Mouse (Mus musculus) liver, embryonic 15.5 days (tissue): Measurements from ENCODE around the gene Amotl1. TPM values are rescaled to one million over a fixed set of nuclear protein-coding genes. Genes with fewer than 3 reads are reported as not detected.
"Not testable (repeated sequence)": the region's sequence is repeated elsewhere in the genome, so short reads cannot be mapped to it uniquely, and the experiment has no call there.

ENCODE experiments used
- ATAC-seq: fragments of 200-750 bp; cut with Nextera tagmentation; 2 replicates; pipeline ENCODE4 v1.8.0; 2017; ENCODE audit warnings: moderate number of reproducible peaks, mild to moderate bottlenecking, moderate library complexity; ENCODE audit not compliant: insufficient read depth
- H3K27ac ChIP-seq: fragments of 300-500 bp; sonication (generic); replicated peaks from 2 replicates; pipeline ENCODE4 v1.5.1; 2015; ENCODE audit warnings: mild to moderate bottlenecking, inconsistent platforms
- H3K27me3 ChIP-seq: fragments of 300-500 bp; sonication (generic); 2 replicates; pipeline ENCODE4 v1.6.1; 2015; ENCODE audit warnings: mild to moderate bottlenecking, inconsistent platforms
- H3K36me3 ChIP-seq: fragments of 300-500 bp; sonication (generic); replicated peaks from 2 replicates; pipeline ENCODE4 v1.6.1; 2015; ENCODE audit warnings: moderate library complexity, mild to moderate bottlenecking, inconsistent platforms
- H3K4me1 ChIP-seq: fragments of 300-500 bp; sonication (generic); replicated peaks from 2 replicates; pipeline ENCODE4 v1.6.1; 2015; ENCODE audit warnings: inconsistent platforms
- H3K4me2 ChIP-seq: fragments of 300-500 bp; sonication (generic); 2 replicates; pipeline ENCODE4 v1.6.1; 2015; ENCODE audit warnings: moderate library complexity, mild to moderate bottlenecking, inconsistent platforms
- H3K4me3 ChIP-seq: fragments of 300-500 bp; sonication (generic); replicated peaks from 2 replicates; pipeline ENCODE4 v1.5.1; 2015; ENCODE audit warnings: mild to moderate bottlenecking, inconsistent platforms
- H3K9ac ChIP-seq: fragments of 300-500 bp; sonication (generic); 2 replicates; pipeline ENCODE4 v1.6.1; 2015; ENCODE audit warnings: moderate library complexity, mild to moderate bottlenecking, inconsistent platforms
- H3K9me3 ChIP-seq: fragments of 300-500 bp; sonication (generic); replicated peaks from 2 replicates; pipeline ENCODE4 v1.6.1; 2016; ENCODE audit warnings: inconsistent platforms
- WGBS: fragments of 180-500 bp; shearing (Covaris S2); methylation state at CpG from one replicate; pipeline ENCODE4 v1.1.7; 2015; ENCODE audit warnings: mixed read lengths; ENCODE audit not compliant: insufficient replicate concordance; 5-methylcytosine and 5-hydroxymethylcytosine counted together
- polyA plus RNA-seq: library from polyadenylated mRNA; unstranded; fragments of >200 nt; fragmentation: Nextera tagmentation; extraction: Ambion mirVana; gene quantifications from 2 replicates; pipeline ENCODE4 v1.2.1, GENCODE M21; 2015

Gene Amotl1
- 1.8 and 2.1 TPM in 2 replicates for polyA plus RNA-seq

- 44% methylated on average over 4 of the region's 4 CpGs for WGBS
- no peaks in the 10 kb centered on the region for H3K27me3 ChIP-seq
- no peaks in the 10 kb centered on the region for H3K36me3 ChIP-seq
- H3K4me2 ChIP-seq: no peak within 1 kb of the TSS
- H3K9ac ChIP-seq: no peak within 1 kb of the TSS
- H3K27ac ChIP-seq: no peak within 1 kb of the TSS
- no peak for ATAC-seq
- no peaks in the 10 kb centered on the region for H3K4me1 ChIP-seq
- no peak within 1 kb of the TSS for H3K4me3 ChIP-seq
- H3K9me3 ChIP-seq: no peaks in the 10 kb centered on the region
These were observed at the start of gene Amotl1 for GRCm38 (mm10) chr9:14644956-14645355. Gene Amotl1, minus strand, starts transcription at chr9:14645056.

- no peak for ATAC-seq
These were observed 44.7 kb upstream of the Amotl1 start for GRCm38 (mm10) chr9:14689376-14690108.

GRCm38 (mm10) chr9:14684363-14684762 lies 39.5 kb upstream of the Amotl1 start:
- Histone ChIP-seq H3K27ac (no peak overlapping the region), H3K9me3 (no peaks in the 10 kb centered on the region), H3K4me1 (no peaks in the 10 kb centered on the region), H3K36me3 (no peaks in the 10 kb centered on the region), H3K4me2 (no peak overlapping the region), H3K4me3 (no peak overlapping the region), H3K27me3 (no peaks in the 10 kb centered on the region), H3K9ac (no peak overlapping the region)
- WGBS: 54% methylated on average over 4 of the region's 4 CpGs
- ATAC-seq: no peak

More at GRCm38 (mm10) chr9:14689376-14690108, 44.7 kb upstream of the Amotl1 start:
- Histone ChIP-seq H3K9me3 (no peaks in the 10 kb centered on the region), H3K4me3 (no peak overlapping the region), H3K27me3 (no peaks in the 10 kb centered on the region), H3K9ac (no peak overlapping the region), H3K4me1 (no peaks in the 10 kb centered on the region), H3K4me2 (no peak overlapping the region), H3K27ac (no peak overlapping the region), H3K36me3 (no peaks in the 10 kb centered on the region)
- WGBS: 54% methylated on average over 12 of the region's 12 CpGs

GRCm38 (mm10) chr9:14682741-14683140 lies 37.9 kb upstream of the Amotl1 start:
- H3K4me2 ChIP-seq: no peak overlapping the region
- H3K4me3 ChIP-seq: no peak overlapping the region
- H3K9me3 ChIP-seq: no peaks in the 10 kb centered on the region
- no peak for ATAC-seq
- H3K9ac ChIP-seq: no peak overlapping the region
- H3K27me3 ChIP-seq: no peaks in the 10 kb centered on the region
- H3K36me3 ChIP-seq: no peaks in the 10 kb centered on the region
- H3K4me1 ChIP-seq: no peaks in the 10 kb centered on the region
- no peak overlapping the region for H3K27ac ChIP-seq

- ATAC-seq: no peak
- 30% methylated on average over 2 of the region's 2 CpGs for WGBS
- Histone ChIP-seq H3K9ac (no peak overlapping the region), H3K4me3 (no peak overlapping the region), H3K27me3 (no peaks in the 10 kb centered on the region), H3K9me3 (no peaks in the 10 kb centered on the region), H3K36me3 (no peaks in the 10 kb centered on the region), H3K4me2 (no peak overlapping the region), H3K27ac (no peak overlapping the region), H3K4me1 (no peaks in the 10 kb centered on the region)
These were observed 35.7 kb upstream of the Amotl1 start for GRCm38 (mm10) chr9:14680584-14680983.

- no peaks in the 10 kb centered on the region for H3K36me3 ChIP-seq
- H3K9me3 ChIP-seq: no peaks in the 10 kb centered on the region
- H3K4me1 ChIP-seq: no peaks in the 10 kb centered on the region
- H3K4me3 ChIP-seq: no peak overlapping the region
- H3K9ac ChIP-seq: no peak overlapping the region
- no peak overlapping the region for H3K27ac ChIP-seq
- no peak overlapping the region for H3K4me2 ChIP-seq
- no peak for ATAC-seq
- 46% methylated on average over 9 of the region's 9 CpGs for WGBS
- H3K27me3 ChIP-seq: no peaks in the 10 kb centered on the region
These were observed 31.1 kb upstream of the Amotl1 start for GRCm38 (mm10) chr9:14675707-14676691.

- Histone ChIP-seq H3K9me3 (no peaks in the 10 kb centered on the region), H3K9ac (no peak overlapping the region), H3K4me2 (no peak overlapping the region), H3K4me3 (no peak overlapping the region), H3K36me3 (no peaks in the 10 kb centered on the region), H3K27ac (no peak overlapping the region), H3K4me1 (no peaks in the 10 kb centered on the region), H3K27me3 (no peaks in the 10 kb centered on the region)
- no peak for ATAC-seq
- 60% methylated on average over 8 of the region's 8 CpGs for WGBS
These were observed 29.6 kb upstream of the Amotl1 start for GRCm38 (mm10) chr9:14674506-14674905.

- Histone ChIP-seq H3K9ac (no peak overlapping the region), H3K4me3 (no peak overlapping the region), H3K27me3 (no peaks in the 10 kb centered on the region), H3K27ac (no peak overlapping the region), H3K9me3 (no peaks in the 10 kb centered on the region), H3K4me2 (no peak overlapping the region), H3K4me1 (no peaks in the 10 kb centered on the region), H3K36me3 (no peaks in the 10 kb centered on the region)
- ATAC-seq: no peak
- WGBS: 70% methylated on average over 4 of the region's 4 CpGs
These were observed 28.3 kb upstream of the Amotl1 start for GRCm38 (mm10) chr9:14673109-14673508.

GRCm38 (mm10) chr9:14671965-14672364 lies 27.1 kb upstream of the Amotl1 start:
- H3K36me3 ChIP-seq, H3K9me3 ChIP-seq, H3K4me1 ChIP-seq, H3K27me3 ChIP-seq, H3K4me2 ChIP-seq, H3K27ac ChIP-seq, ATAC-seq, H3K9ac ChIP-seq, H3K4me3 ChIP-seq: not testable (repeated sequence)
- 42% methylated on average over 5 of the region's 5 CpGs for WGBS

GRCm38 (mm10) chr9:14668382-14668781 lies 23.5 kb upstream of the Amotl1 start:
- Histone ChIP-seq H3K36me3 (no peaks in the 10 kb centered on the region), H3K27ac (no peak overlapping the region), H3K9me3 (no peaks in the 10 kb centered on the region), H3K27me3 (no peaks in the 10 kb centered on the region), H3K4me3 (no peak overlapping the region), H3K4me2 (no peak overlapping the region), H3K9ac (no peak overlapping the region), H3K4me1 (no peaks in the 10 kb centered on the region)
- ATAC-seq: no peak
- 51% methylated on average over 3 of the region's 3 CpGs for WGBS

- no peak overlapping the region for H3K9ac ChIP-seq
- ATAC-seq: no peak
These were observed 21.2 kb upstream of the Amotl1 start for GRCm38 (mm10) chr9:14666071-14666470.

More at GRCm38 (mm10) chr9:14666071-14666470, 21.2 kb upstream of the Amotl1 start:
- Histone ChIP-seq H3K9me3 (no peaks in the 10 kb centered on the region), H3K4me3 (no peak overlapping the region), H3K27ac (no peak overlapping the region), H3K27me3 (no peaks in the 10 kb centered on the region), H3K36me3 (no peaks in the 10 kb centered on the region), H3K4me2 (no peak overlapping the region), H3K4me1 (no peaks in the 10 kb centered on the region)
- 61% methylated on average over 3 of the region's 3 CpGs for WGBS
